Comparison of ENCODE assay signal across 9 mouse cellular contexts in genomic region chr2:104318881-104319280, GRCm38 (mm10).
A peak's percentile ranks its signal among the peaks of the same experiment; 100 is the strongest.
DNase-seq lines count a peak whose midpoint lies in the region; ATAC-seq and TF ChIP-seq lines count a peak whose summit lies in the region.
"Had no signal": no experiment of that assay in that cellular context is flagged by ENCODE, and none has a peak within 500 bp of the region (broad histone marks: within the 10 kb centered on the region; RNA-seq: fewer than 3 reads in every experiment).

No protein-coding gene starts in this region.

- H3K4me2 ChIP-seq in forebrain, postnatal 0 days (ENCODE audit: low read depth): no peak overlapping the region
- H3K4me2 ChIP-seq in forebrain, embryonic 11.5 days (ENCODE audit: low read depth, low read length, severe bottlenecking): no peak overlapping the region
- no peak overlapping the region for H3K4me2 ChIP-seq in intestine, embryonic 15.5 days (replicated peaks)
- no peak overlapping the region for H3K4me2 ChIP-seq in limb, embryonic 14.5 days (replicated peaks; ENCODE audit: low read depth, low read length, severe bottlenecking)
- H3K4me2 ChIP-seq in lung, postnatal 0 days (replicated peaks; ENCODE audit: low read depth, low read length): no peak overlapping the region
- H3K4me2 ChIP-seq: lung, embryonic 14.5 days had no signal

- TF ChIP-seq CTCF in forebrain, postnatal 0 days (IDR thresholded peaks at IDR 0.05; ENCODE audit: low read depth): no peak
- TF ChIP-seq CTCF in brain, embryonic 14.5 days (IDR thresholded peaks at IDR 0.05; ENCODE audit: borderline replicate concordance, extremely low read depth, insufficient read depth, insufficient read length): no peak
- no peak for TF ChIP-seq CTCF in lung, postnatal 0 days (IDR thresholded peaks at IDR 0.05)

- peak overlapping the region; percentile 83 for H3K27ac ChIP-seq in forebrain, postnatal 0 days (ENCODE audit: low read depth, low read length)
- no peak overlapping the region for H3K27ac ChIP-seq in forebrain, embryonic 11.5 days (ENCODE audit: low read depth, low read length)
- no peak overlapping the region for H3K27ac ChIP-seq in intestine, embryonic 15.5 days
- no peak overlapping the region for H3K27ac ChIP-seq in limb, embryonic 14.5 days (replicated peaks; ENCODE audit: low read depth, low read length)
- no peak overlapping the region for H3K27ac ChIP-seq in lung, postnatal 0 days (ENCODE audit: low read length)

- no peak overlapping the region for H3K4me3 ChIP-seq in forebrain, postnatal 0 days (ENCODE audit: low read depth, low read length)
- H3K4me3 ChIP-seq in forebrain, embryonic 11.5 days (ENCODE audit: low read depth, low read length): no peak overlapping the region
- H3K4me3 ChIP-seq in intestine, embryonic 15.5 days (replicated peaks): no peak overlapping the region
- no peak overlapping the region for H3K4me3 ChIP-seq in limb, embryonic 14.5 days (replicated peaks; ENCODE audit: low read length)
- H3K4me3 ChIP-seq in lung, postnatal 0 days (ENCODE audit: low read depth, low read length): no peak overlapping the region

- H3K9me3 ChIP-seq in forebrain, postnatal 0 days (ENCODE audit: low read length): no peaks in the 10 kb centered on the region
- no peaks in the 10 kb centered on the region for H3K9me3 ChIP-seq in forebrain, embryonic 11.5 days (ENCODE audit: control insufficient read depth, low read length)
- no peaks in the 10 kb centered on the region for H3K9me3 ChIP-seq in intestine, embryonic 15.5 days
- H3K9me3 ChIP-seq in limb, embryonic 14.5 days (ENCODE audit: control insufficient read depth, low read length): no peaks in the 10 kb centered on the region
- no peaks in the 10 kb centered on the region for H3K9me3 ChIP-seq in lung, postnatal 0 days (ENCODE audit: low read length)

- H3K4me1 ChIP-seq in forebrain, postnatal 0 days (ENCODE audit: insufficient read depth): peaks cover 34% of the 10 kb centered on the region
- no peaks in the 10 kb centered on the region for H3K4me1 ChIP-seq in forebrain, embryonic 11.5 days (replicated peaks; ENCODE audit: control insufficient read depth, insufficient read depth, low read length)
- no peaks in the 10 kb centered on the region for H3K4me1 ChIP-seq in intestine, embryonic 15.5 days (replicated peaks)
- peaks cover 12% of the 10 kb centered on the region; the same call in 1 of the 2 replicates for H3K4me1 ChIP-seq in limb, embryonic 14.5 days (ENCODE audit: control insufficient read depth, insufficient read depth, low read length)
- H3K4me1 ChIP-seq in lung, postnatal 0 days (ENCODE audit: insufficient read depth, low read depth, low read length): no peaks in the 10 kb centered on the region

- no peak for TF ChIP-seq EP300 in lung, postnatal 0 days (IDR thresholded peaks at IDR 0.05)

- TF ChIP-seq POLR2A in brain, embryonic 14.5 days (IDR thresholded peaks at IDR 0.05; ENCODE audit: borderline replicate concordance, extremely low read depth, insufficient read depth, insufficient read length, poor library complexity, severe bottlenecking): no peak
- TF ChIP-seq POLR2A in limb, embryonic 14.5 days (IDR thresholded peaks at IDR 0.05; ENCODE audit: borderline replicate concordance, extremely low read depth, insufficient read depth, insufficient read length): no peak

- peak; percentile 87 for ATAC-seq in forebrain, postnatal 0 days
- no peak for ATAC-seq in forebrain, embryonic 11.5 days (replicated peaks; ENCODE audit: low FRiP score)
- peak; percentile 75; the same call in 1 of the 2 replicates for ATAC-seq in intestine, embryonic 15.5 days
- peak; percentile 41; the same call in 1 of the 2 replicates for ATAC-seq in limb, embryonic 14.5 days (ENCODE audit: low FRiP score, low read depth)
- ATAC-seq in lung, postnatal 0 days: no peak

- no peaks in the 10 kb centered on the region for H3K36me3 ChIP-seq in forebrain, postnatal 0 days (ENCODE audit: insufficient read depth)
- no peaks in the 10 kb centered on the region for H3K36me3 ChIP-seq in forebrain, embryonic 11.5 days (ENCODE audit: control insufficient read depth, insufficient read depth, low read length)
- no peaks in the 10 kb centered on the region for H3K36me3 ChIP-seq in intestine, embryonic 15.5 days
- no peaks in the 10 kb centered on the region for H3K36me3 ChIP-seq in limb, embryonic 14.5 days (ENCODE audit: control insufficient read depth, insufficient read depth, low read length)
- H3K36me3 ChIP-seq in lung, postnatal 0 days (ENCODE audit: insufficient read depth, low read length): no peaks in the 10 kb centered on the region

- 0 out of 2 replicates have a peak overlapping the region, but pooled peaks have one; percentile 18 for H3K9ac ChIP-seq in forebrain, postnatal 0 days
- H3K9ac ChIP-seq in forebrain, embryonic 11.5 days (ENCODE audit: low read length): no peak overlapping the region
- no peak overlapping the region for H3K9ac ChIP-seq in intestine, embryonic 15.5 days
- no peak overlapping the region for H3K9ac ChIP-seq in limb, embryonic 14.5 days (ENCODE audit: low read depth, low read length, severe bottlenecking)
- H3K9ac ChIP-seq in lung, postnatal 0 days (replicated peaks; ENCODE audit: low read depth): no peak overlapping the region
- H3K9ac ChIP-seq: lung, embryonic 14.5 days had no signal

- 37% methylated on average over 8 of the region's 8 CpGs for WGBS in forebrain, postnatal 0 days
- WGBS in forebrain, embryonic 11.5 days: 64% methylated on average over 8 of the region's 8 CpGs
- WGBS in intestine, embryonic 15.5 days: 34% methylated on average over 8 of the region's 8 CpGs
- 20% methylated on average over 8 of the region's 8 CpGs for WGBS in limb, embryonic 14.5 days
- 53% methylated on average over 8 of the region's 8 CpGs for WGBS in lung, postnatal 0 days

- DNase-seq in forebrain, postnatal 0 days: peak; percentile 66
- DNase-seq in forebrain, embryonic 11.5 days (ENCODE audit: low spot score): no peak
- peak; percentile 50 for DNase-seq in brain, embryonic 14.5 days (ENCODE audit: low read depth)
- DNase-seq in limb, embryonic 14.5 days (ENCODE audit: low spot score): peak; percentile 9
- no peak for DNase-seq in lung, postnatal 0 days (ENCODE audit: low spot score)
- DNase-seq in heart, adult 8-10 months (ENCODE audit: low spot score): no peak
- DNase-seq in heart, adult 18-20 months: no peak
- DNase-seq: lung, embryonic 14.5 days had no signal

- no peaks in the 10 kb centered on the region for H3K27me3 ChIP-seq in forebrain, postnatal 0 days (ENCODE audit: insufficient read depth, low read length)
- H3K27me3 ChIP-seq in forebrain, embryonic 11.5 days (ENCODE audit: control insufficient read depth, insufficient read depth, low read length): no peaks in the 10 kb centered on the region
- H3K27me3 ChIP-seq in intestine, embryonic 15.5 days (replicated peaks): no peaks in the 10 kb centered on the region
- H3K27me3 ChIP-seq in limb, embryonic 14.5 days (ENCODE audit: control insufficient read depth, insufficient read depth, low read length): no peaks in the 10 kb centered on the region
- H3K27me3 ChIP-seq in lung, postnatal 0 days (replicated peaks; ENCODE audit: insufficient read depth, low read length): no peaks in the 10 kb centered on the region

Comparison
In these comparisons a context has a peak if more than half of its experiments do, and no peak if none do; other contexts are left out.
1. ATAC-seq: peak in forebrain, postnatal 0 days (single experiment), intestine, embryonic 15.5 days (single experiment) and limb, embryonic 14.5 days (single experiment); none in forebrain, embryonic 11.5 days (single experiment) and lung, postnatal 0 days (single experiment).
2. DNase-seq: peak in forebrain, postnatal 0 days (single experiment), brain, embryonic 14.5 days (single experiment) and limb, embryonic 14.5 days (single experiment); none in forebrain, embryonic 11.5 days (single experiment), lung, postnatal 0 days (single experiment), heart, adult 8-10 months (single experiment) and heart, adult 18-20 months (0 of 2).